ENCODE assay signal across 13 mouse cellular contexts in the genomic region with DNA sequence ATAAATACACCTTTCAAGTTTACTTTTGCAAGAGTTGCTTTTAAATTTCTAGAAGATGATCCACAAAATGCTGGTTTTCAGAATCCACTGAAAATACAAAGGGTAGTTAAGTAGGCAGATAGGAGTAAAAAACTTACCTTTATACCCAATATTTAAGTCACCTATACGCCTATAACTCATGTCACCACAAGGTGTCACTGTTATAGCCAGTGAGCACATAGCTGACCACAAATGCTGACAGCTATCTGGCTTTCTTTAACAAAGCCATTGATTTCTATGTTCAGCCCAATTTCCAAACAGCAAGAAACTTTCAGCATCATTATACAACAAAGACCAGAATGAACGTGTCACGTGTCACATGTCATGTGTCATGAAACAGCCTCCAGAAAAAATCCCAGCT. TPM values are rescaled to one million over a fixed set of nuclear protein-coding genes. Genes with fewer than 3 reads are reported as not detected.
DNase-seq lines count a peak whose midpoint lies in the region; ATAC-seq and TF ChIP-seq lines count a peak whose summit lies in the region.
"Had no signal": no experiment of that assay in that cellular context is flagged by ENCODE, and none has a peak within 500 bp of the region (broad histone marks: within the 10 kb centered on the region; RNA-seq: fewer than 3 reads in every experiment).

No protein-coding gene starts in this region.

- H3K4me3 ChIP-seq in embryonic facial prominence, embryonic 11.5 days (ENCODE audit: low read depth, low read length), result no peak overlapping the region
- H3K4me3 ChIP-seq in embryonic facial prominence, embryonic 10.5 days, result no peak overlapping the region
- no peak overlapping the region for H3K4me3 ChIP-seq in liver, postnatal 0 days (ENCODE audit: low read depth, low read length)
- no peak overlapping the region for H3K4me3 ChIP-seq in midbrain, postnatal 0 days (ENCODE audit: low read depth, low read length)
- no peak overlapping the region for H3K4me3 ChIP-seq in forebrain, embryonic 10.5 days
- H3K4me3 ChIP-seq: embryonic facial prominence, embryonic 12.5 days; stomach, embryonic 15.5 days had no signal

- TF ChIP-seq EP300 in liver, postnatal 0 days (IDR thresholded peaks at IDR 0.05; ENCODE audit: low read depth), result no peak

- H3K9me3 ChIP-seq in embryonic facial prominence, embryonic 11.5 days (replicated peaks; ENCODE audit: control insufficient read depth, low read length), result no peaks in the 10 kb centered on the region
- H3K9me3 ChIP-seq in embryonic facial prominence, embryonic 10.5 days, result no peaks in the 10 kb centered on the region
- no peaks in the 10 kb centered on the region for H3K9me3 ChIP-seq in liver, postnatal 0 days (ENCODE audit: low read length)
- no peaks in the 10 kb centered on the region for H3K9me3 ChIP-seq in midbrain, postnatal 0 days (ENCODE audit: low read length)
- no peaks in the 10 kb centered on the region for H3K9me3 ChIP-seq in forebrain, embryonic 10.5 days
- H3K9me3 ChIP-seq: embryonic facial prominence, embryonic 12.5 days; stomach, embryonic 15.5 days had no signal

- DNase-seq in embryonic facial prominence, embryonic 11.5 days (ENCODE audit: low spot score), result peak; percentile 36
- no peak for DNase-seq in embryonic facial prominence, embryonic 10.5 days (ENCODE audit: low spot score)
- DNase-seq in liver, postnatal 0 days, result no peak
- DNase-seq in liver (no peak), R1 (ENCODE audit: low read depth, low spot score) (peak; percentile 22)
- DNase-seq in midbrain, postnatal 0 days (ENCODE audit: low spot score), result peak; percentile 26
- DNase-seq in forebrain, embryonic 10.5 days (ENCODE audit: extremely low spot score, low spot score), result no peak
- DNase-seq in heart, adult 18-20 months, result no peak
- DNase-seq: gastrocnemius, postnatal 14 days; lung, postnatal 4 days had no signal

- no peak overlapping the region for H3K27ac ChIP-seq in embryonic facial prominence, embryonic 11.5 days (replicated peaks; ENCODE audit: low read depth, low read length)
- H3K27ac ChIP-seq in embryonic facial prominence, embryonic 10.5 days (replicated peaks), result no peak overlapping the region
- no peak overlapping the region for H3K27ac ChIP-seq in liver, postnatal 0 days (ENCODE audit: low read depth)
- no peak overlapping the region for H3K27ac ChIP-seq in midbrain, postnatal 0 days (ENCODE audit: low read depth, low read length)
- no peak overlapping the region for H3K27ac ChIP-seq in forebrain, embryonic 10.5 days
- H3K27ac ChIP-seq: embryonic facial prominence, embryonic 12.5 days; stomach, embryonic 15.5 days had no signal

- H3K36me3 ChIP-seq in embryonic facial prominence, embryonic 11.5 days (replicated peaks; ENCODE audit: control insufficient read depth, insufficient read depth, low read depth, low read length), result no peaks in the 10 kb centered on the region
- H3K36me3 ChIP-seq in embryonic facial prominence, embryonic 10.5 days (replicated peaks), result no peaks in the 10 kb centered on the region
- H3K36me3 ChIP-seq in liver, postnatal 0 days (replicated peaks; ENCODE audit: insufficient read depth, low read length), result no peaks in the 10 kb centered on the region
- H3K36me3 ChIP-seq in midbrain, postnatal 0 days (ENCODE audit: insufficient read depth, low read length), result no peaks in the 10 kb centered on the region
- H3K36me3 ChIP-seq in forebrain, embryonic 10.5 days (replicated peaks), result no peaks in the 10 kb centered on the region
- H3K36me3 ChIP-seq: embryonic facial prominence, embryonic 12.5 days; stomach, embryonic 15.5 days had no signal

- TF ChIP-seq CTCF in liver, postnatal 0 days (IDR thresholded peaks at IDR 0.05; ENCODE audit: low read depth), result peak; percentile 60
- peak; percentile 70 for TF ChIP-seq CTCF in midbrain, postnatal 0 days (IDR thresholded peaks at IDR 0.05)

- no peak for ATAC-seq in embryonic facial prominence, embryonic 11.5 days (replicated peaks; ENCODE audit: insufficient number of reproducible peaks, low FRiP score, low TSS enrichment, low read depth)
- ATAC-seq in liver, postnatal 0 days, result no peak
- no peak for ATAC-seq in midbrain, postnatal 0 days (ENCODE audit: low FRiP score)

- H3K27me3 ChIP-seq in embryonic facial prominence, embryonic 11.5 days (ENCODE audit: control insufficient read depth, insufficient read depth, low read length), result no peaks in the 10 kb centered on the region
- no peaks in the 10 kb centered on the region for H3K27me3 ChIP-seq in embryonic facial prominence, embryonic 10.5 days (replicated peaks; ENCODE audit: low read depth, poor library complexity, severe bottlenecking)
- no peaks in the 10 kb centered on the region for H3K27me3 ChIP-seq in liver, postnatal 0 days (ENCODE audit: insufficient read depth, low read length)
- no peaks in the 10 kb centered on the region for H3K27me3 ChIP-seq in midbrain, postnatal 0 days (ENCODE audit: insufficient read depth, low read length)
- H3K27me3 ChIP-seq in forebrain, embryonic 10.5 days (ENCODE audit: poor library complexity, severe bottlenecking), result no peaks in the 10 kb centered on the region
- H3K27me3 ChIP-seq: embryonic facial prominence, embryonic 12.5 days; stomach, embryonic 15.5 days had no signal

- H3K4me2 ChIP-seq in embryonic facial prominence, embryonic 11.5 days (ENCODE audit: low read depth, low read length), result no peak overlapping the region
- no peak overlapping the region for H3K4me2 ChIP-seq in liver, postnatal 0 days (ENCODE audit: low read depth, low read length)
- no peak overlapping the region for H3K4me2 ChIP-seq in midbrain, postnatal 0 days (ENCODE audit: low read depth, low read length, poor library complexity, severe bottlenecking)
- H3K4me2 ChIP-seq: embryonic facial prominence, embryonic 12.5 days; stomach, embryonic 15.5 days had no signal

- H3K9ac ChIP-seq in embryonic facial prominence, embryonic 11.5 days (replicated peaks; ENCODE audit: low read length), result no peak overlapping the region
- no peak overlapping the region for H3K9ac ChIP-seq in liver, postnatal 0 days (replicated peaks)
- H3K9ac ChIP-seq in midbrain, postnatal 0 days (replicated peaks; ENCODE audit: low read length, poor library complexity, severe bottlenecking), result no peak overlapping the region
- H3K9ac ChIP-seq: embryonic facial prominence, embryonic 12.5 days; stomach, embryonic 15.5 days had no signal

- 28% methylated on average over 3 of the region's 3 CpGs for WGBS in embryonic facial prominence, embryonic 11.5 days
- 27% methylated on average over 3 of the region's 3 CpGs for WGBS in embryonic facial prominence, embryonic 10.5 days
- 32% methylated on average over 3 of the region's 3 CpGs for WGBS in liver, postnatal 0 days (ENCODE audit: insufficient replicate concordance)
- 30% methylated on average over 3 of the region's 3 CpGs for WGBS in midbrain, postnatal 0 days
- WGBS in forebrain, embryonic 10.5 days, result 31% methylated on average over 3 of the region's 3 CpGs

- H3K4me1 ChIP-seq in embryonic facial prominence, embryonic 11.5 days (ENCODE audit: control insufficient read depth, insufficient read depth, low read length), result no peaks in the 10 kb centered on the region
- no peaks in the 10 kb centered on the region for H3K4me1 ChIP-seq in embryonic facial prominence, embryonic 10.5 days
- no peaks in the 10 kb centered on the region for H3K4me1 ChIP-seq in liver, postnatal 0 days (ENCODE audit: insufficient read depth)
- H3K4me1 ChIP-seq in midbrain, postnatal 0 days (ENCODE audit: insufficient read depth, low read length), result no peaks in the 10 kb centered on the region
- H3K4me1 ChIP-seq in forebrain, embryonic 10.5 days, result no peaks in the 10 kb centered on the region
- H3K4me1 ChIP-seq: embryonic facial prominence, embryonic 12.5 days; stomach, embryonic 15.5 days had no signal

RNA-seq across cellular contexts. Expression of a gene that starts 2.1 kb away (rescaled TPM):
- not detected in 2 replicates for polyA plus RNA-seq in embryonic facial prominence, embryonic 11.5 days (2014; fragmentation: Nextera tagmentation; extraction: Ambion mirVana)
- polyA plus RNA-seq in embryonic facial prominence, embryonic 10.5 days (2016; fragmentation: Nextera tagmentation; extraction: Ambion mirVana), result not detected in 2 replicates
- polyA plus RNA-seq in liver, postnatal 0 days (2015; fragmentation: Nextera tagmentation; extraction: Ambion mirVana), result not detected in 2 replicates
- not detected in 2 replicates for total RNA-seq in midbrain, postnatal 0 days (2014; rRNA removed)
- polyA plus RNA-seq in midbrain, postnatal 0 days (2015; fragmentation: Nextera tagmentation; extraction: Ambion mirVana), result not detected in 2 replicates
- polyA plus RNA-seq in forebrain, embryonic 10.5 days (2016; fragmentation: Nextera tagmentation; extraction: Ambion mirVana), result not detected in 2 replicates
- not detected for total RNA-seq in heart, adult 18-20 months (2021)
- total RNA-seq: gastrocnemius, postnatal 14 days; hematopoietic stem cell, adult 5-6 weeks had no signal
- polyA plus RNA-seq: embryonic facial prominence, embryonic 12.5 days; stomach, embryonic 15.5 days had no signal

Comparison
In these comparisons a context has a peak if more than half of its experiments do, and no peak if none do; other contexts are left out.
1. DNase-seq: peak in embryonic facial prominence, embryonic 11.5 days (single experiment), R1 (single experiment) and midbrain, postnatal 0 days (single experiment); none in embryonic facial prominence, embryonic 10.5 days (single experiment), liver, postnatal 0 days (single experiment), liver (single experiment), forebrain, embryonic 10.5 days (single experiment) and heart, adult 18-20 months (0 of 2).